Mouse (Mus musculus) c-Kit-positive CD71-negative TER-119-negative erythroid progenitor cells, embryonic 14.5 days (primary cell): ENCODE results near the gene Farsa.
A peak's percentile ranks its signal among the peaks of the same experiment; 100 is the strongest.

Experiments
- DNase-seq: peaks from one replicate; pipeline ENCODE4 v3.0.0-alpha.2; 2013; ENCODE audit warnings: low read depth

The Farsa gene

DNA sequence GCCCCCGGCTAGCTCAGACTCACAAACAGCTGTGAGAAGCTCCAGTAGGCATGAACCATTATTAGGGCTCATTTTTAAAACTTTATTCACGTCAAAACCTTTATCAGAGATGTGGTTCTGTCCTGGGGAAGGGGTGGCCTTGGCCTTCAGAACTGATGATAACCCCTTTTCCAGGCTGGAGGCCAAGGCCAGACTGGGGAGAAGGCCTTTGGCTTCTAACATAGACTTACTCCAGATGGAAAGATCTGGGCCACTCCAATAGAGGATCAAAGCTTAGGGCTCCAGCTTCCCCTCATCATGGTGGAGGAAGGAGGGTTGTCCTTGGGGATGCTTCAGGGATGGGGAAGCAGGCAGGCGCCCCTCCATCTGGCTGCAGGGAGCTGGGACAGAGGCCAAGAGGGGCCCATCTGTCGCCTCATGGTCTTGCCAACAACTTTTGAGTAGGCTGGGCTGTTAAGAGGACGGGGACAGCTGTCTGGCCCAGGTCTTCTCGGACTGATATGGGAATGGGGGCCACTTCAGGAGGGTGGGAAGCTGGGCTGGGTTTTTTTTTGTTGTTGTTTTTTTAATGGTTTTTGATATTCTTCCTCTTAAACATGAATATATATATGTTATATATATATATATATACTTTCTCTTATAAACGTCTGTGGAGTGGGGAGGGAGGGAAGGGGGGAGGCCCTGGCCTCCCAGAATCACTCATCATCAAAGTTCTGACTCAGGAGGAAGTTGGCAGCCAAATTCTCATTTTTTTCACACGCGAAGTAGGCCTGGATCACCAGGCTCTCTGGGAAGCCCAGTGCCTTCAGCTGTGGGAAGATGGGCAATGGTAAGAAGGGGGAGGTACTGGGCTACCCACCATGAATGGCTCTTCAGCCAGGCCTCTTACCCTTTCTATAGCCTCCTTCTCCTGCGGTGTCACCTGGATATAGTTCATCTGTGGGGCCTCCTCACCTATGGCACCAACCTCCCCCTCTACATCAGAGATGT, 21.6 kb upstream of the Farsa start:
- no peak for DNase-seq

GRCm38 (mm10) chr8:84837149-84837911, 19.5 kb upstream of the Farsa start:
- DNase-seq = no peak

DNA sequence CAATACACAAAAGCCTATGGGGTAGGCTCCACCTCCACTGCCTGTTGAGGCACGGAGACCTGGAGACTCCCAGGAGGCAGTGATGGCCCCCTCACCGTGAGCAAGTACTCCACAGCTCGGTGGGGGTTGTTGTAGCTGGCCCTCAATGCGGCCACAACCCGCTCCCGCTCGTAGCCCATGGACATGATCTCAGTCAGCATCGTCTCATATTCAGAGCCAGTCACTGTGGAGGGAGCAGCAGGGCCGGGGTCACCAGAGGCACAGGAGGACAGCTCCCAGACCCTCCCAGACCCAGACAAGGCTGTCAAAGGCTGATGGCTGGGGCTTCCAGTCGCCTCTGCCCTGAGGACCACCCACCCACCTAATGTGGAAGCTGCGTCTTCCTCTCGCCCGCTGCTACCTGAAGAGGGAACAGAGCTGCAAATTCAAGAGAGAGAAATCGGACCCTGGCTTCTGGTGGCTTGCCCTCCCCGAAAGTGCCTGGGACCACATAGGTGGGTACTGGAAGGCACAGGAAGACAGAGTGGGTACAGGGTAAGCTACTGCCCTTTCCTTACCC, 18.8 kb upstream of the Farsa start:
- DNase-seq = no peak

- no peak for DNase-seq
Measured at GRCm38 (mm10) chr8:84838513-84838912, 18.3 kb upstream of the Farsa start.

GRCm38 (mm10) chr8:84839411-84839810, 17.4 kb upstream of the Farsa start:
- no peak for DNase-seq

DNA sequence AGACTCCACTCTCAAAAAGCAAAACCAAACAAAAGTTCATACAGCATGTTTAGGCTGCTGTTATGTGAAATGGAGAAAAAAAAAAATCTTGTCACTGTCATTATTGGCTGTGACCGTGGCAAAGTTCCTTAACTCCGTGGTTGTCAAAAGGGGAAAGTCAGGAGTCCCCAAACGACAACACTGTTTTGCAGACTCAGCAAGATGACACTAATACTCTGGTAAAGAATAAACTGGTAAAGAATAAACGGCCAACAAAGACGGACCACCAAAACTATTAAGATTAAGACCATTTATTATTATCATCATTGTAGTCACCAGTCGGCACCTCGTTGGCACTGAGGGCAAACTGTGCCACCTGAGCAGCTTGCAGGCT, 16.9 kb upstream of the Farsa start:
- no peak for DNase-seq

DNA sequence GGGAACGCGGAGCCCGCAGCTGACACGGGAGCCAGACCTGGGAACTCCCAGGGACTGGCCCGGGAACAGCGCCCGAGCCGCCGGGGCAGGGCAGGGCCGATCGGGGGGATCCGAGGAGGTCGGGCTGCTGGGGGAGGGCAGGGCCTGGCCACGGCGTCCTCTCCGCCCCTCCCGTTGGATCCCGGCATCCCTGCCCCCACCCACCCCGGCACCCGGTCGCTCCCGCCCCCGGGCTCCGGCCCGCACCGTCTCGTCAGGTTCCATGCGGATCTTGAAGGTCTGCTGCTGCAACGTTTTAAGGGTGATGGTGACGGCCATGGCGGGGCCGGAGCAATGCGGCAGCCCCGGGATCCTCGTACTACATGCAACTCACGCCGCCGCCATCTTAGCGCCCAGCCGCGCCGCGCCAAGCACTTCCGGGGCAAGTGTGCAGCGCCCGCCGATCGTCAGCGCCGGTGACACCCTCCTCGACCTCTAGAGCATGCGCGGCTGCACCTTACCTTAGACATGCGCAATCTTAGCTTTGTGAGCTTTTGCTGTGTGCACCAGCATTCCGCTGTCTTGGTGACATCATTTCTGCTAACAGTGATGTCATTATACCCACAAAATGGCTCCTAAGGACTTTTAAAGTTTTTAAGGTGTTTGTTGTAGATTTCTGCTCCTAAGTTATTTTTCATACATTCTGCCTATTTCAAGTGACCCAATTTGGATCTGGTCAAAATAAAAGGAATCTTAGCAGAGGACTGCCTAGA, 16.4 kb upstream of the Farsa start, which contains the start of gene Rad23a:
Rad23a (minus strand) TSS at position 418 of the 752 bp plus-strand sequence.
- DNase-seq = peak; percentile 96

- DNase-seq = no peak
Measured at GRCm38 (mm10) chr8:84841514-84841913, 15.3 kb upstream of the Farsa start.

DNA sequence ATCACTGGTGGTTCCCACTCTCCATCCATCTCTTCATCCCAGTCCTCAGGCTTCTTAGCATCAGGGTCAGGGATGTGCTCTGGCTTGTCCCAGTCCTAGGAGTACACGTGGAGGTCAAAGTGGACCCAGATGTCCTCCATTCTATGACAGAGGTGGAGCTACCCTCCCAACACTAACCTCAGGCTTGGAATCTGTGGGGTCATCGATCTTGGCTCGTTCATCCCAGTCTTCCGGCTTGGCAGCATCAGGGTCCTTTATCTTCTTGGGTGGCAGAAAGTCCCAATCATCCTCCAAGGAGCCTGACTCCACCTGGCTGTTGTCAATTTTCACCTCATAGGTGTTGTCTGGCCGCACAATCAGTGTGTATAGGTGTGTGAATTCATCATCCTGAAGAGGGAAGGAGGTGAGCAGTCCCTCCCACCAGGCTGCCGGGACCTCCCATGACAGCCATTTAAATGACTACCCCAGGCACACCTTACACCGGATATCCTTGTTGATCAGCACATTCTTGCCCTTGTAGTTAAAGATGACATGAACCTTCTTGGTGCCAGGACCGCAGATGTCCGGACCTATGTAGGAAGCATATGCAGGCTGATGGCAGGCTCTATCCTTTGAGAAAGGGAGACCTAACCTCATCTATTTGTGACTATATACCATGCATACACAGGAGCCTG, 12.3 kb upstream of the Farsa start:
- no peak for DNase-seq

- no peak for DNase-seq
Measured at GRCm38 (mm10) chr8:84845355-84846093, 11.3 kb upstream of the Farsa start.

DNA sequence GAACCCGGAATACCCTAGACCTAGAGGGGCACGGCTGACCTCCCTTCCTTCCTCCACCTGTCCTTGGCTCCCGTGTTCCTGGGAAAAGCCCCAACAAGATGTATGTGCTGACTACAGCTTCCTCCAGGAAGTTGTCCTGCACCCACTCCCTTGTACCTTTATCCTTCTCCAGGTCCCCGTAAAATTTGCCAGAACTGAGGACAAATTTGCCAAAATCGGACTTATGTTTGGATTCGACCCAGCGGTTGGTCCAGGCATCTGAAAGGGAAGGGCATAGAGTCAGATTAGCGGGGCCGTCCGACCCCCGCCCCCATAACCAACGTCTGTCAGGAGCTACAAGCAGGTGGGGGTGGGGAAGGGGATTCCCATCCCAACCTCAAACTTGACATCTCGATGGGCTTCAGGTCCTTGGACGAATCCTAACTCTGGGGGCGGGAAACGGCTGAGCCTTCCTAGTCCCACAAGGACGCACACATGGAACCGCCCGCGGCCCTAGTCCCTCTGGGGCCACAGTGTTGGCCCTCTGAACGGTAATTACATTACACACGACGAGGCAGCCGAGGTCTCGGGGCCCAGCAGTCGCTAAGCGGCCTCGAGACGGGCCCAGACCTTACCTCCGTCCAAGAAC, 10.6 kb upstream of the Farsa start:
- no peak for DNase-seq

DNA sequence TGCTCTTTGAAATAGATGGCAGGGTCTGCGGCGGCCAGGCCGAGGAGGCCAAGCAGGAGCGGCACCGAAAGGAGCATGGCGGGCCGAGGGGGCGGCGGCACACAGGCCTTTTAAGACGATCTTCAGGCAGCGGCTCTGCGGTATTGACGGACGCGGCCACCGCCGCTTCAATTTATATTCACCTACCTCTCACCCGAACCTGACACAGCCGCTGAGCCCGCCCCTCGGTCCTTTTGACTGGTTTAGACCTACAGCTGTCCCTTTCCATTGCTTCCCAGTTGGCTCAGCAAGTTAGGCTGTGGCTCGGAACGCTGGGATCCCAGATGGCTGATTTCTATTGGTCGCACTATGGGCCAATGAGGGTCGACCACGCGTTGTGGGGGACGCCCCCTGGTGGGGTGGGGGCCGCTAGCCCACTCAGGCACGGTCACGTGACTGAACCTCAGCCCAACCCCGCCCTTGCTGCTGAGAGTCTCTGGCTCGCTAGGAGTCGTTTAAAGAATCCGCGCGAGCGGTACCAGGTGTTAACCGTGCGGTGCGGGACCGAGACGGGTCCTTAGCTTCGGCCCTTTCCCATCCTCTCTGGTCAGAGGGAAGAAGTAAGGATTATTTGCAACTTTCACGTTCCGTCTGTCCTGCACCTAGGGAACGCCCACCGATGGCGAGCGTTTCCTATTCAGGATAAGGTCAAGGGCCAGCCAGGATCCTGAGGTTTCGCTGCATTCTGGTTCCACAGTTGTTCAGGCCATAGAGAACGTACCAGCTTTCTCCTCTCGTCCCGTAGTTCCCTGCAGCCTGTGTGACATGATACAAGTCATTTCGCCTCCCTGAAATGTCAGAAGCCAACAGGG, 9.8 kb upstream of the Farsa start, which contains the start of gene Calr:
Calr (minus strand) TSS at position 213 of the 851 bp plus-strand sequence.
- peak; percentile 99 for DNase-seq

GRCm38 (mm10) chr8:84847684-84848435, 8.9 kb upstream of the Farsa start:
- no peak for DNase-seq

DNA sequence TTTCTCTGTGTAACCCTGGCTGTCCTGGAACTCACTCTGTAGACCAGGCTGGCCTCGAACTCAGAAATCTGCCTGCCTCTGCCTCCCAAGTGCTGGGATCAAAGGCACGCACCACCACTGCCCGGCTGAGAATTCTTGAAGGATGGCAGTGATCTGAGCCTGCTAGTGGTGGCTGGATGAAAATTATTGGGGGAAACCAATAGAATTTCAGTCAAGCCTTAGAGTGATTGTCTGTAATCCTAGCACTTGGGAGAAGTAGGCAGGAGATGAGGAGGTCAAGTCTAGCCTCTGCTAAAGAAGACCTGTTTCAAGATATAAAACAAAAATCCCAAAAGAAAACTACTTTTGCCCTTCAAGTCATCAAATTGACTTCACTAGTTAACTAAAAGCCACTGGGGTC, 355 bp upstream of the Farsa start:
- no peak for DNase-seq

DNA sequence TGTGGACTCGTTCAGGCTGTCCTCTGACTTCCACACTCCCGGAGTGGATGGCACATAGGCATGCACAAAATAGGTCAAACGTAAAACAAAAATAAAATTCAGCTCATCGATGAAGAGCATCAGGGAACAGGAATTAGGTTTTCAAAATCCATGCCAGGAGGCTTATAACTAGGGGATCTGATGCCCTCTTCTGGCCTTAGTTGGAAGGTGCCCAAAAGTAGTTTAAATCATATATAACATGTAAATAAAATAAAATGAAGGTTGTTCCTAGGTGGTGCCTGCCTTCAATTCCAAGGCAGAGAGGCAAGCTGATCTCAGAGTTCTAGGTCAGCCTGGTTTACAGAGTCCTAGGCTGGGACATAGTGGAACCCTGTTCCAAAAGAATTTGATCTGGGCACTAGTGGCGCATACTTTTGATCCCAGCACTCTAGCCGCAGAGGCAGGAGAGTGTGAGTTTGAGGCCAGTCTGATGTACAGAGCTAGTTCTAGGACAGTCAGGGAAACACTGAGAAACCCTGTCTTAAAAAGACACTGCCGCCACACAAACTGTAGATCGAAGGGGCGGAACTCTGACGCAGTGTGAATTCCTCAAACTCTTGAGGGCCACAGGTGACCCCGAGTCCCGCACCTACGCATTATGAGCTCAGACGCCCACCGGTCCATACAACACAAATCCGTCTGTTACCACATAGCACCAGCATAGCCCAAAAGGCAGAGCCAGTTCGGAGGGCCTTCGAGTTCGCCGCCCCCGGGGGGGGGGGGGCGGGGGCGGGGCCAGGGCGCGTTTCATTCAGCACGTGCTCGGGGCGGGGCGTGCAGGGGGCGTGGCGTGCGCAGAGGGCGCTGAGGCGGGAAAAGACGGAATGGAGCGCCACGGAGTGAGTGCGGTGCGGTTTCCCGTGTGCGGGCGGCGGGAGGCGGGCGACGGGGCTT, 14.9 kb downstream of the Farsa start, which contains the start of gene Syce2:
Syce2 (plus strand) TSS at position 736 of the 933 bp plus-strand sequence.
- DNase-seq = peak; percentile 70

GRCm38 (mm10) chr8:84872309-84872965, 15.6 kb downstream of the Farsa start:
- no peak for DNase-seq

GRCm38 (mm10) chr8:84873016-84873415, 16.2 kb downstream of the Farsa start:
- no peak for DNase-seq
